Mouse (Mus musculus) liver, postnatal 0 days (tissue): Measurements from ENCODE around the gene Cfap73. TPM values are rescaled to one million over a fixed set of nuclear protein-coding genes. Genes with fewer than 3 reads are reported as not detected.

Experiments
- ATAC-seq: fragments of 200-750 bp; cut with Nextera tagmentation; 2 replicates; pipeline ENCODE4 v1.8.0; 2017; ENCODE audit warnings: mild to moderate bottlenecking, moderate library complexity
- DNase-seq: peaks from one replicate; pipeline ENCODE4 v3.0.0-alpha.2; 2016
- H3K27ac ChIP-seq: fragments of 300-500 bp; sonication (generic); 2 replicates; pipeline ENCODE4 v1.5.1; 2014; ENCODE audit warnings: antibody characterized with exemption, moderate library complexity, mild to moderate bottlenecking, low read depth
- H3K27me3 ChIP-seq: fragments of 300-500 bp; sonication (generic); 2 replicates; pipeline ENCODE4 v1.6.1; 2014; ENCODE audit warnings: low read length, control low read depth, mixed read lengths; ENCODE audit not compliant: insufficient read depth
- H3K36me3 ChIP-seq: fragments of 300-500 bp; sonication (generic); replicated peaks from 2 replicates; pipeline ENCODE4 v1.6.1; 2014; ENCODE audit warnings: mild to moderate bottlenecking, control low read depth, low read length, moderate library complexity, mixed read lengths; ENCODE audit not compliant: insufficient read depth
- H3K4me1 ChIP-seq: fragments of 300-500 bp; sonication (generic); 2 replicates; pipeline ENCODE4 v1.6.1; 2014; ENCODE audit warnings: antibody characterized with exemption, mild to moderate bottlenecking, control low read depth; ENCODE audit not compliant: insufficient read depth
- H3K4me2 ChIP-seq: fragments of 300-500 bp; sonication (generic); 2 replicates; pipeline ENCODE4 v1.6.1; 2014; ENCODE audit warnings: low read depth, mild to moderate bottlenecking, low read length, moderate library complexity, mixed read lengths
- H3K4me3 ChIP-seq: fragments of 300-500 bp; sonication (generic); 2 replicates; pipeline ENCODE4 v1.5.1; 2014; ENCODE audit warnings: low read depth, low read length
- H3K9ac ChIP-seq: fragments of 300-500 bp; sonication (generic); replicated peaks from 2 replicates; pipeline ENCODE4 v1.6.1; 2014; ENCODE audit warnings: mild to moderate bottlenecking, moderate library complexity
- H3K9me3 ChIP-seq: fragments of 300-500 bp; sonication (generic); 2 replicates; pipeline ENCODE4 v1.6.1; 2016; ENCODE audit warnings: mild to moderate bottlenecking, control low read depth, low read length, mixed read lengths
- CTCF ChIP-seq: sonication (generic); IDR thresholded peaks from 2 replicates; pipeline ENCODE4 v1.5.1; 2016; ENCODE audit warnings: antibody characterized with exemption, low read depth
- EP300 ChIP-seq: IDR thresholded peaks from 2 replicates; pipeline ENCODE4 v1.6.1; 2016; ENCODE audit warnings: antibody characterized with exemption, low read depth, mild to moderate bottlenecking
- WGBS: fragments of 180-500 bp; shearing (Covaris S2); extraction: QIAGEN DNeasy Blood & Tissue Kit; methylation state at CpG from one replicate; pipeline ENCODE4 v1.1.7; 2014; ENCODE audit not compliant: insufficient replicate concordance; 5-methylcytosine and 5-hydroxymethylcytosine counted together
- polyA plus RNA-seq: library from polyadenylated mRNA; unstranded; fragments of >200 nt; fragmentation: Nextera tagmentation; extraction: Ambion mirVana; gene quantifications from 2 replicates; pipeline ENCODE4 v1.2.1, GENCODE M21; 2015

The Cfap73 gene
- not detected in 2 replicates for polyA plus RNA-seq

- WGBS = 45% methylated on average over 9 of the region's 9 CpGs
- H3K36me3 ChIP-seq = no peaks in the 10 kb centered on the region
- DNase-seq (no peak), ATAC-seq (no peak)
- H3K27ac ChIP-seq = no peak within 1 kb of the TSS
- H3K9ac ChIP-seq = no peak within 1 kb of the TSS
- TF ChIP-seq CTCF (no peak), EP300 (no peak)
- no peak within 1 kb of the TSS for H3K4me2 ChIP-seq
- peaks cover 3% of the 10 kb centered on the region; the same call in 1 of the 2 replicates for H3K9me3 ChIP-seq
- H3K4me1 ChIP-seq = no peaks in the 10 kb centered on the region
- H3K27me3 ChIP-seq = 0 out of 2 replicates have a peak, but pooled peaks cover 5% of the 10 kb centered on the region
- no peak within 1 kb of the TSS for H3K4me3 ChIP-seq
Measured at GRCm38 (mm10) chr5:120634131-120634530, at the start of gene Cfap73. TSS of gene Cfap73 (minus strand) at chr5:120634235.

- no peak for ATAC-seq
- TF ChIP-seq EP300 (no peak), CTCF (no peak)
- Histone ChIP-seq H3K9me3 (no peaks in the 10 kb centered on the region), H3K27ac (no peak overlapping the region), H3K4me2 (no peak overlapping the region), H3K9ac (no peak overlapping the region), H3K4me1 (0 out of 2 replicates have a peak, but pooled peaks cover 3% of the 10 kb centered on the region), H3K27me3 (peaks cover 32% of the 10 kb centered on the region), H3K36me3 (no peaks in the 10 kb centered on the region), H3K4me3 (no peak overlapping the region)
- 13% methylated on average over 24 of the region's 24 CpGs for WGBS
- peak; percentile 21 for DNase-seq
Measured at GRCm38 (mm10) chr5:120682982-120683771, 49.1 kb upstream of the Cfap73 start.

- Histone ChIP-seq H3K9me3 (no peaks in the 10 kb centered on the region), H3K9ac (no peak overlapping the region), H3K4me1 (0 out of 2 replicates have a peak, but pooled peaks cover 3% of the 10 kb centered on the region), H3K4me2 (no peak overlapping the region), H3K4me3 (no peak overlapping the region), H3K36me3 (no peaks in the 10 kb centered on the region), H3K27ac (no peak overlapping the region), H3K27me3 (peaks cover 28% of the 10 kb centered on the region)
- TF ChIP-seq CTCF (no peak), EP300 (no peak)
- WGBS = 85% methylated on average over 17 of the region's 18 CpGs
- DNase-seq (no peak), ATAC-seq (no peak)
Measured at GRCm38 (mm10) chr5:120680918-120681317, 46.9 kb upstream of the Cfap73 start.

GRCm38 (mm10) chr5:120679676-120680555 lies 45.9 kb upstream of the Cfap73 start:
- H3K9ac ChIP-seq = no peak overlapping the region
- 0 out of 2 replicates have a peak, but pooled peaks cover 3% of the 10 kb centered on the region for H3K4me1 ChIP-seq
- WGBS = 9% methylated on average over 24 of the region's 24 CpGs
- H3K36me3 ChIP-seq = no peaks in the 10 kb centered on the region
- peak overlapping the region; percentile 53 for H3K4me2 ChIP-seq
- ATAC-seq (peak; percentile 84), DNase-seq (peak; percentile 67)
- H3K27ac ChIP-seq = no peak overlapping the region
- H3K4me3 ChIP-seq = no peak overlapping the region
- H3K9me3 ChIP-seq = no peaks in the 10 kb centered on the region
- H3K27me3 ChIP-seq = peaks cover 28% of the 10 kb centered on the region
- TF ChIP-seq EP300 (no peak), CTCF (peak; percentile 73)

GRCm38 (mm10) chr5:120677516-120677915 lies 43.5 kb upstream of the Cfap73 start:
- 27% methylated on average over 2 of the region's 2 CpGs for WGBS

More at GRCm38 (mm10) chr5:120677516-120677915, 43.5 kb upstream of the Cfap73 start:
- Histone ChIP-seq H3K4me3 (no peak overlapping the region), H3K4me2 (no peak overlapping the region), H3K36me3 (no peaks in the 10 kb centered on the region), H3K9me3 (no peaks in the 10 kb centered on the region), H3K27me3 (peaks cover 18% of the 10 kb centered on the region), H3K9ac (no peak overlapping the region), H3K27ac (no peak overlapping the region), H3K4me1 (0 out of 2 replicates have a peak, but pooled peaks cover 3% of the 10 kb centered on the region)
- DNase-seq = peak; percentile 41
- TF ChIP-seq EP300 (no peak), CTCF (no peak)
- ATAC-seq = peak; percentile 40; the same call in 1 of the 2 replicates
